Mouse (Mus musculus): ENCODE measurements around the gene 1500011B03Rik.

GRCm38 (mm10) chr5:114767185-114767584 lies 56.1 kb downstream of the 1500011B03Rik start:
- TF ChIP-seq CTCF (IDR thresholded peaks at IDR 0.05; ENCODE audit: low read depth, low read length) (no peak), POLR2A (IDR thresholded peaks at IDR 0.05; ENCODE audit: borderline replicate concordance, low read depth, low read length) (no peak)
